Mouse (Mus musculus) myocyte (in vitro differentiated cells): Measurements from ENCODE around the gene Rab5c.

Experiments used
- MAX ChIP-seq: IDR thresholded peaks from one replicate; pipeline ENCODE4 v1.6.1; 2011; ENCODE audit warnings: low read depth, mild to moderate bottlenecking, control low read depth
- POLR2A ChIP-seq: IDR thresholded peaks from one replicate; pipeline ENCODE4 v1.6.1; 2011; ENCODE audit warnings: low read depth, mild to moderate bottlenecking, control low read depth, moderate library complexity; ENCODE audit not compliant: insufficient read length
- SRF ChIP-seq: IDR thresholded peaks from one replicate; pipeline ENCODE4 v1.6.1; 2011; ENCODE audit warnings: low read depth; ENCODE audit not compliant: control insufficient read depth, insufficient read length
- TCF12 ChIP-seq: IDR thresholded peaks from one replicate; pipeline ENCODE4 v1.6.1; 2011; ENCODE audit warnings: mild to moderate bottlenecking, control low read depth; ENCODE audit not compliant: poor library complexity, insufficient read depth, severe bottlenecking

GRCm38 (mm10) chr11:100718462-100718861 is 19.6 kb downstream of the Rab5c start:
- TF ChIP-seq SRF (no peak), POLR2A (no peak), TCF12 (no peak), MAX (no peak)
